Mouse (Mus musculus): ENCODE data around the gene Gm26661. TPM values are rescaled to one million over a fixed set of nuclear protein-coding genes. Genes with fewer than 3 reads are reported as not detected.

Gm26661 gene
- polyA plus RNA-seq, 1 experiment from 2014 or later = not detected

DNA sequence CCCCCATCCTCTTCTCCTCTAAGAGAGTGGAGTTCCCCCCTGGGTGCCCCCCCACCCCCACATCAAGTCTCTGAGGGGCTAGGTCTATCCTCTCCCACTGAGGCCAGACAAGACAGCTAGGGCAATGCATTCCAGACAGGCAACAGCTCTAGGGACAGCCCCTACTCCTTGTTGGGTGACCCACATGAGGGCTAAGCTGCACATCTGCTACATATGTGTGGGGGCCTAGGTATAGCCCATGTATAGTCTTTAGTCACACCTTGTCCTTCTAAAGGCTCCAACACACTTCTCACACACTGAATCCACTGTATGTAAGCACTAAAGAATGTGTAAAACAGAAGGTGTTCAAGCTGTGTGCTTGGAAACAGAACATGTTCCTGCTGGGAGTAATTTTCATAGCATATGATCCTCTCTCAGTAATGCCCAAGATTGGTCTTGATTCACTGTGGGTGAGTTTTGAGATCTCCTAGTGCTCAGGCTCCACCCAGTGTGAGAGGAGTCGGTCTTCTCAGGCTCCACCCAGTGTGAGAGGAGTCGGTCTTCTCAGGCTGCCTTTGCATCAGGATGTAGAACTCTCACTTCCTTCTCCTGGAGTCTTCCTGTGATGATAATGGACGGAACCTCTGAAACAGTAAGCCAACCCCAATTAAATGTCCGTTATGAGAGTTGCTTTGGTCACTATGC, 12.6 kb downstream of the Gm26661 start:
- Histone ChIP-seq H3K4me3 (no peak overlapping the region), H3K36me3 (replicated peaks) (no peaks in the 10 kb centered on the region), H3K9me3 (peaks cover 7% of the 10 kb centered on the region; the same call in 1 of the 2 replicates), H3K4me1 (peaks cover 6% of the 10 kb centered on the region), H3K27me3 (replicated peaks; ENCODE audit: low read depth, poor library complexity, severe bottlenecking) (no peaks in the 10 kb centered on the region), H3K27ac (replicated peaks) (no peak overlapping the region)
- no peak for DNase-seq (ENCODE audit: low spot score)
- 63% methylated on average over 4 of the region's 4 CpGs for WGBS

DNA sequence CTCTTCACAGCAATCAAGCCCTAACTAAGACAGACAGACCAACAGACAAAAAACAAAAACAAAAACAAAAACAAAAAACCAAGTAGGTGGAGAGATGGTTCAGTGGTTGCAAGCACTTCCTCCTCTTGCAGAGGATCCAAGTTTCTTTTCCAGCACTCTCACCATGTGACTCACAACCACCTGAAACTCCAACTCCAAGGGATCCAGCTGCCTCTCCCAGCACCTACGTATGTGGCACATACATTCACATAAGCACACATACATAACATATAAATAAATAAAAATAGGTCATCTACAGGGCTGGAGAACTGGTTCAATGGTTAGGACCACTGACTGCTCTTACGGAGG, 13.1 kb downstream of the Gm26661 start:
- Histone ChIP-seq H3K27ac (replicated peaks) (no peak overlapping the region), H3K4me1 (peaks cover 6% of the 10 kb centered on the region), H3K4me3 (no peak overlapping the region), H3K27me3 (replicated peaks; ENCODE audit: low read depth, poor library complexity, severe bottlenecking) (no peaks in the 10 kb centered on the region), H3K9me3 (peaks cover 7% of the 10 kb centered on the region; the same call in 1 of the 2 replicates), H3K36me3 (replicated peaks) (no peaks in the 10 kb centered on the region)
- WGBS = 90% methylated on average over 2 of the region's 2 CpGs
- DNase-seq (ENCODE audit: low spot score) = no peak

DNA sequence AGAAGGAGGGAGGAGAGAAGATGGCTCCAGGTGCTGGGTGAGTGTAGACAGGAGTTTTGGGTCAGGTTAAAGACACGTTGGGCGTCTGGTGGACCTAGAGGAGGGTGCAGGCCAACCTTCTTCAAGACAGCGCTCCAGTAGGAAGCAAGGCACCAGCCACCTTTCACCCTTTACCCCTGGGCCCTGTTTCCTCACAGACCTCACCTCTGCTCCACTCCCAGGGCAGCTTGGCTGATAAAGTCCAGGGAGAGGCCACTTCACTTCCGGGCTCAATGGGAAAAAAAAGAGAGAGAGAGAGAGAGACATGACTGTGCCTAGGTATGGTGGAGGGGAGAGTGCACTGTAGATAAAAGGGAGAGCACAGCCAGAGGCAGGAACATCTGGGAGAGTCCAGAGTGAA, 16.3 kb downstream of the Gm26661 start:
- Histone ChIP-seq H3K4me1 (peaks cover 6% of the 10 kb centered on the region), H3K36me3 (replicated peaks) (no peaks in the 10 kb centered on the region), H3K9me3 (no peaks in the 10 kb centered on the region), H3K27ac (replicated peaks) (no peak overlapping the region), H3K4me3 (no peak overlapping the region), H3K27me3 (replicated peaks; ENCODE audit: low read depth, poor library complexity, severe bottlenecking) (no peaks in the 10 kb centered on the region)
- WGBS = 81% methylated on average over 4 of the region's 4 CpGs
- DNase-seq (ENCODE audit: low spot score) = no peak

DNA sequence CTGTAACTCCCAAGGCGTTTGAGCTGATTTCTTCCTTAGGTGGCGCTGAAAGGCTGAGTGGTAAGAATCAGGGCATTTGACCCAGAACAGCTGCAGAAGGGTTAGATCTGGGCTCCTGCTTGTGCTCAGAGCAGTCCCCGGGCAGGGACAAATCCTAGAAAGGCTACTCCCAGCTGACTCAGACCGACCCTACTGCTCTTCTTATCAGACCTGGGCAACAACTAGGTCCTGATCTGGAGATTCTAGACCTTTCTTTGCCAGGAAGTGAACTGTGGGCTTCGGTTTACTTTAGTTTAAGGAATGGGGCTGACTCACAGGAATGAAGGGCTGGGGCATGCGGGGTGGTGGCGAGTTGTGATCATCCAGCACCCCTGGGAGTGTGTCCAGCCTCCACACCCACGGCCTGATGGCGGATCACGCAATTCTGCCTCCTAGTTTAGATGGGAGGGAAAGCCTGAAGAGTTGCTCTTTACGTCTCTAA, 17.2 kb downstream of the Gm26661 start:
- Histone ChIP-seq H3K36me3 (replicated peaks) (no peaks in the 10 kb centered on the region), H3K4me3 (no peak overlapping the region), H3K27me3 (replicated peaks; ENCODE audit: low read depth, poor library complexity, severe bottlenecking) (no peaks in the 10 kb centered on the region), H3K27ac (replicated peaks) (no peak overlapping the region), H3K9me3 (no peaks in the 10 kb centered on the region), H3K4me1 (peaks cover 6% of the 10 kb centered on the region)
- no peak for DNase-seq (ENCODE audit: low spot score)
- 72% methylated on average over 11 of the region's 11 CpGs for WGBS

DNA sequence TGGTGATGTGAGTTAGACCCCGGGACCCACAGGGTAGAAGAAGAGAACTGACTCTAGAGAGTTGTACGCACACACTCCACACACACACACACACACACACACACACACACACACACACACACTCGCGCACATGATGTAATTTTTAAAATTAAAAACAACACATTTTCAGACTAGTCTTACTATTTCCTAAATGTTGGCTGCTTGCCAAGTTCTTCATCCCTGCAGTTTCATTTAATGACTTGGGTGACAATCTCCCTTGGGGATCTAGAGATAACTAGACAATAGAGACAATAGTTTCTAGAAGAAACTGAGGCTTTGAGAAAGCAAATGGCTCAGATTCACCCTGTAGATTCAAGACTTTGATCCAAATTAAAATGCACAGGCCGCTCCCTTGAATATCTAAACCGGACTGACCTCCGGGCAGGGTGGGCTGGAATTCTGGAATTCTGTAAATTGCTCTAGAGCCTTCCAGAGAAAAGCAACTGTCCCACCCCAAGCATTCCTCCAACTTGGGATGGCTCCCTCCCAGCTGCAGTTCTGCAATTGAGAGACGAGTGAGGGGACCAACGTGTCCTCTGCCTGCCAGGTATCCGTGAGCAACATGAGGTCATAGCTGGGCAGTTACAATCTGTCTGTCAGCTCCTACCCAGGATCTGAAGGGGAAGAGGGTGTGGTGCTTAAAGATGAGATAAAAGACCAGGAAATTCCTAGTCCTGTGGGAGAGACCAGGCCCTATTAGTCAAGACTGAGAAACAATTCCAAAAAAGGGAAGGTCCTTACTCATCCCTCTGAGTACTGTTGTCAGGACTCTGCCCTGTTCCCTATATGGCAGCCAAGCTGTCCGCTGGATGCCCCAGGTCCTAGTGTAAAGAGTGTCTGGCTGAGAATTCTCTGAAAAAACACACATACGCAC, 17.9 kb downstream of the Gm26661 start:
- no peak for DNase-seq (ENCODE audit: low spot score)
- H3K4me3 ChIP-seq = no peak overlapping the region
- no peak overlapping the region for H3K27ac ChIP-seq (replicated peaks)
- no peaks in the 10 kb centered on the region for H3K9me3 ChIP-seq
- WGBS = 93% methylated on average over 12 of the region's 12 CpGs
- H3K36me3 ChIP-seq (replicated peaks) = no peaks in the 10 kb centered on the region
- peaks cover 6% of the 10 kb centered on the region for H3K4me1 ChIP-seq
- no peaks in the 10 kb centered on the region for H3K27me3 ChIP-seq (replicated peaks; ENCODE audit: low read depth, poor library complexity, severe bottlenecking)

DNA sequence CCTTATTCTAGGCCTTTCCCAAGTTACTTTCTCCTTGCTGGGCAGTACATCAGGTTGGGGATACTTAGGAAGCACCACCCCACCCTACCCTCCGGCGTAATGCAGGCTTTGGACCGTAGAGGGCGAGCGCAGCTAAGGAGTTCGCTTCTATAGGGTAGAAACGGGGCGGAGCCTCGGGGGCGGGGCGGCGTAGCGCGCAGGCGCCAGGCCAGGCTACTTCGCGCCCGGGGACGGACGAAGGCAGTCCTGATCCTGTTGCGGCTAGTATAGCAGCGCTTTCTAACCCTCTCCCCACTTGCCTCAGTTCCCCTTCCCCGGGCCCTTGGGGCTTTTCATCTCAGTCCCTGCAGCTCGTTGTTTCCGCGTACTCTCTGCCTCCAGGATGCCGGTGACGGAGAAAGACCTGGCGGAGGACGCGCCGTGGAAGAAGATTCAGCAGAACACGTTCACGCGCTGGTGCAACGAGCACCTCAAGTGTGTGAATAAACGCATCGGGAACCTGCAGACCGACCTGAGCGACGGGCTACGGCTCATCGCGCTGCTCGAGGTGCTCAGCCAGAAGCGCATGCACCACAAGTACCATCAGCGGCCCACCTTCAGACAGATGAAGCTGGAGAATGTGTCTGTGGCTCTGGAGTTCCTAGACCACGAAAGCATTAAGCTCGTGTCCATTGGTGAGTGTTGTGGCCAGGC, 26.5 kb downstream of the Gm26661 start, which contains the start of gene Flnb:
Gene Flnb, plus strand, starts transcription at position 188 of the 693 bp plus-strand sequence.
- 0 out of 2 replicates have a peak, but pooled peaks cover 4% of the 10 kb centered on the region for H3K27me3 ChIP-seq (replicated peaks; ENCODE audit: low read depth, poor library complexity, severe bottlenecking)
- under 1% methylated on average over 49 of the region's 49 CpGs for WGBS
- no peaks in the 10 kb centered on the region for H3K9me3 ChIP-seq
- H3K27ac ChIP-seq (replicated peaks) = peak within 1 kb of the TSS; percentile 89
- H3K4me3 ChIP-seq = peak within 1 kb of the TSS; percentile 82
- peak; percentile 97 for DNase-seq (ENCODE audit: low spot score)
- H3K36me3 ChIP-seq (replicated peaks) = no peaks in the 10 kb centered on the region; the same call in 1 of the 2 replicates
- peaks cover 48% of the 10 kb centered on the region for H3K4me1 ChIP-seq

DNA sequence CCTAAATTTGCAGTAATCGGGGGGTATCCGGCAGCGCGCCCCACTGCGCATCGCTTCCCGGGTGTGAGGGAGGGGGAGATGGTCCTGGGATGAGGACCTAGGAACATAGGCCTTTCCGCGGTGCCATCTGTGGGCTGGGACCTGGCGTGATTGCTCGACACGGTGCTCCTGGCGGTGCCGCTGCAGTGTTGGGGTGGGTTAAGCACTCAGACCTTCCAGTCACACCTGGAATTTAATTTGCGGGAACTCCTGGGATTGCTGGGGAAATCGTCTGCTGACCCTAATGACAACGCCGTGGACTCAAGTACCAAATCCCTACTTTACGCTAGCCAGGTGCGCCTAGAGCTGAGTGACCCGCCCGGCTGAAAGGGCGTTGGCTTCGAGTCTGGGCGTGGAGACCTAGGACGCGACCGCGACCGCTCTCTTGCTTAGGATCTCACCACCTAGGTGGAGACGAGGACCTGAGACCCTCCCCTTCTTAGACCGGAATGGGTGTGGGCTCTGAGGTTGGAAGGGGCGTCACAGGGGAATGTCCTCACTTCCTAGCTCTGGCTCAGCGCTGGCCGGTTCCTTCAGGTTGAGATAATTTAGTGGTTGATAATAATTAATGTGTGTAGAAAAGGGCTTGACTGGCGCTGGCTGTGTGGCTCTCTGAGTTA, 27.2 kb downstream of the Gm26661 start:
- WGBS = under 1% methylated on average over 36 of the region's 36 CpGs
- H3K4me1 ChIP-seq = peaks cover 53% of the 10 kb centered on the region
- peak; percentile 53 for DNase-seq (ENCODE audit: low spot score)

DNA sequence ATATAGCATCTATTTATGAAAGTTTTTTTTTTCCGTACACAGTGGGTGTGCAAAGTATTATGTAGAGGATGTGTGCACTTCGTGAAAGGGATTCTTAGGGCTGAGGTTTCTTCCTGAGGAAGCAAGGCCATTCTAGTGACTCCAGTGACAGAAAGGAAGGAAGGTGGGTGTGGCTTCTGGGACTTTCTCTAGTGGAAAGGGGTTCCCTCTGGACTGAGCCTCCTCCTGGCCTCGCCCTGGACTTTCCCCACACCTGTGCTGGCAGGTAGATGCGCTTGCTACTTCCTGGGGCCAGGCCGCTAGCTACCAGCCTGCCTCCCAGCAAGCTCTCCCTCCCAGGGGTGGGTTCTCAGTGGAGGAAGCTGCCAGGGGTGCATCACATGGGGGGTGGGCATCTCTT, 28.1 kb downstream of the Gm26661 start:
- no peak for DNase-seq (ENCODE audit: low spot score)
- H3K27me3 ChIP-seq (replicated peaks; ENCODE audit: low read depth, poor library complexity, severe bottlenecking) = 0 out of 2 replicates have a peak, but pooled peaks cover 4% of the 10 kb centered on the region
- no peaks in the 10 kb centered on the region; the same call in 1 of the 2 replicates for H3K36me3 ChIP-seq (replicated peaks)
- no peak overlapping the region; the same call in 1 of the 2 replicates for H3K27ac ChIP-seq (replicated peaks)
- no peaks in the 10 kb centered on the region for H3K9me3 ChIP-seq
- H3K4me1 ChIP-seq = peaks cover 56% of the 10 kb centered on the region
- peak overlapping the region; percentile 82 for H3K4me3 ChIP-seq
- 73% methylated on average over 5 of the region's 5 CpGs for WGBS

More for the DNA sequence above, 27.2 kb downstream of the Gm26661 start:
- no peaks in the 10 kb centered on the region; the same call in 1 of the 2 replicates for H3K36me3 ChIP-seq (replicated peaks)
- H3K4me3 ChIP-seq = peak overlapping the region; percentile 82
- 0 out of 2 replicates have a peak, but pooled peaks cover 4% of the 10 kb centered on the region for H3K27me3 ChIP-seq (replicated peaks; ENCODE audit: low read depth, poor library complexity, severe bottlenecking)
- H3K27ac ChIP-seq (replicated peaks) = peak overlapping the region; percentile 89
- no peaks in the 10 kb centered on the region for H3K9me3 ChIP-seq

DNA sequence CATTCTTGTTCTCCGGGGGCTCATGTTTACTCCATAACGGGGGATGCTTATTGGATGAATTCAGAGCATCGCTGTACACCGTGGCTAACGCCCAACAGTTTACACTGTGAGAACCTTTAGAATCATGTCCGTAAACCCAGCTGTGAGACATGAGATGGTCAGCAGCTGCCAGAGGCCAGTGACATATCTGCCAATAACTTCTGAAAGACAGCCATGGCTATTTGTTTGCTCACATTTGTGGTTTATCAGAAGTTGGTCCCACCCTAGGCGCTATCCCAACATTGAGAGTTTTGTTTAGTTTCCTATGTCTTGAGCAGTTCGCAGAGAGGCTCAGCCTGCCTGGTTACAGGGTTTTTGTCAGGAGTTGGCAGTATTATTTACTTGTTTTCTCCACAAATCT, 30.0 kb downstream of the Gm26661 start:
- H3K9me3 ChIP-seq = no peaks in the 10 kb centered on the region

DNA sequence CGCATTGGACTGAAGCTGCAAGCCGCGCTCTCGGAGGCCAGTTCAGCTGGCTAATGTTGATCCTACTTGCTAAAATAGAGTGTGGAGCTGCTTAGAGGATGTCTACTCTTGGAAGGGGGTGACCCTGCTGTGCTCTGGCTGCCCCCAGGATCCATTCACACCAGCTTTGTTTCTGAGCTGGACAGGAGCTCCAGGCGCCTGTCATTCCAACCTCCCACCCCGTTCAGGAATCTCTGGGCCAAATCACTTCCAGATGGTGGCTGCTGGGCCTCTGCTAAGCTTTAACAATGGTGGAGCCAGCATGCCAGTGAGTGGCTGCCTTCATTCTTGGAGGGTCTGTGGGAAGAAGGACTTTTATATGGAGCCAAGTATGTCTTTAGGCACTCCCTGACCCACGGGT, 31.3 kb downstream of the Gm26661 start:
- peak overlapping the region; percentile 28 for H3K4me3 ChIP-seq
- H3K27me3 ChIP-seq (replicated peaks; ENCODE audit: low read depth, poor library complexity, severe bottlenecking) = 0 out of 2 replicates have a peak, but pooled peaks cover 4% of the 10 kb centered on the region
- H3K27ac ChIP-seq (replicated peaks) = peak overlapping the region; percentile 84
- H3K9me3 ChIP-seq = no peaks in the 10 kb centered on the region
- peaks cover 78% of the 10 kb centered on the region for H3K4me1 ChIP-seq
- 18% methylated on average over 7 of the region's 7 CpGs for WGBS
- DNase-seq (ENCODE audit: low spot score) = peak; percentile 88
- no peaks in the 10 kb centered on the region; the same call in 1 of the 2 replicates for H3K36me3 ChIP-seq (replicated peaks)

More for the DNA sequence above, 30.0 kb downstream of the Gm26661 start:
- DNase-seq (ENCODE audit: low spot score) = no peak
- 79% methylated on average over 8 of the region's 8 CpGs for WGBS
- Histone ChIP-seq H3K4me1 (peaks cover 75% of the 10 kb centered on the region), H3K36me3 (replicated peaks) (no peaks in the 10 kb centered on the region; the same call in 1 of the 2 replicates), H3K4me3 (no peak overlapping the region), H3K27me3 (replicated peaks; ENCODE audit: low read depth, poor library complexity, severe bottlenecking) (0 out of 2 replicates have a peak, but pooled peaks cover 4% of the 10 kb centered on the region), H3K27ac (replicated peaks) (no peak overlapping the region; the same call in 1 of the 2 replicates)

DNA sequence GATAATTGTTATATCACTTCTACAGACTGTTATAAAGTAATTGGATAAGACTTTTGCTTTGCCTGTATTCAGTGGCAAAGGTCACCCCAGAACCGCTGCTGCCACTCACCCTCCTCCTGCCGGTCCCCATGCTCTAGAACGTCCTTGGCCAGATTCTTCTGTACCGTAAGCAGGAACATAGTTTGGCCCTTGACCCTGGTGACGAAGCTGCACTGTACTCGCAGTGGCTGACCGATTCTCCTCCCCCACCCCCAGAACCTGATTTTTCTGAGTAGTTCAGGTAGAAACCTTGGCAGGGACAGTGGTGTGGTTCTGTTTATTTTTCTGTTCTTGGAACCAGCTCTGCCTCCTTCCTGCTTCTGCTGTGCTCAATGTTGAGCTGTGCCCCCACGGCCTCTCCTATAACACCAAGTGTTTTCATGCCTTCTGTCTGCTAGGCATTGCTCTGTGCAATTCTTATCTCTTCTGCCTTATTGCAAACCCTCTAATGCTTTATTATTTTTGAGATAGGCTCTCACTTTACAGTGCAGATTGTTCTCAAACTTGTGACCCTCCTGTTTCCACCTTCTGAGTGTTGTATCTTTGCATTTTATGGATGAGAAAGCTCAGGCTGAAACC, 33.4 kb downstream of the Gm26661 start:
- DNase-seq (ENCODE audit: low spot score) = no peak
- H3K27ac ChIP-seq (replicated peaks) = 0 out of 2 replicates have a peak overlapping the region, but pooled peaks have one; percentile 25
- no peaks in the 10 kb centered on the region for H3K27me3 ChIP-seq (replicated peaks; ENCODE audit: low read depth, poor library complexity, severe bottlenecking)
- no peak overlapping the region for H3K4me3 ChIP-seq
- WGBS = 61% methylated on average over 8 of the region's 8 CpGs
- H3K9me3 ChIP-seq = no peaks in the 10 kb centered on the region
- no peaks in the 10 kb centered on the region; the same call in 1 of the 2 replicates for H3K36me3 ChIP-seq (replicated peaks)
- peaks cover 61% of the 10 kb centered on the region for H3K4me1 ChIP-seq

Data from embryonic facial prominence, embryonic 10.5 days (tissue).